Mouse (Mus musculus): ENCODE results near the gene Alyref. TPM values are rescaled to one million over a fixed set of nuclear protein-coding genes. Genes with fewer than 3 reads are reported as not detected.
A peak's percentile ranks its signal among the peaks of the same experiment; 100 is the strongest.

The Alyref gene
- polyA plus RNA-seq, 1 experiment from 2014 or later: 254 TPM

DNA sequence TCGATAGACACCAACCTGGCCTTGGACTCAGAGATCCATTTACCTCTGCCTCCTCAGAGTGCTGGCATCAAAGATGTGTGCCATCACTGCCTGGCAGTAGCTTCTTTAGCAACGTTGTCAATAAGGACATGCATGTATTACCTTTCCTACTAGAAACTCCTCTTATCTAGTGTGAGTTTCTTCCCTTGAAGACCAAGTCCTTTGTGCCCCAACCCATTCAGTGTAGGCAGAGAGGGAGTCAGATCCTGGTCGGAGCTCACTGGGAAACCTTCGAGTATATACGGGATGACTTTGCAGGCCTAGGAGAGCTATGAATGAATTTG lies 23.9 kb downstream of the Alyref start:
- no peaks in the 10 kb centered on the region for H3K27me3 ChIP-seq (ENCODE audit: control insufficient read depth, insufficient read depth, low read length)
- ATAC-seq (ENCODE audit: insufficient number of reproducible peaks, insufficient read depth, low FRiP score, low read depth): no peak
- H3K9ac ChIP-seq (ENCODE audit: low read length): peak overlapping the region; percentile 96
- H3K36me3 ChIP-seq (ENCODE audit: control insufficient read depth, insufficient read depth, low read length): peaks cover 49% of the 10 kb centered on the region
- no peaks in the 10 kb centered on the region for H3K9me3 ChIP-seq (ENCODE audit: control insufficient read depth, low read length)
- H3K27ac ChIP-seq (replicated peaks in 1 of 2; ENCODE audit: control insufficient read depth in 1 of 2, insufficient read depth in 1 of 2, low read depth in 2 of 2, low read length in 2 of 2): peak overlapping the region; percentile 51 to 99
- peak overlapping the region; percentile 8 to 87; a peak in 3 of 4 replicates for H3K4me3 ChIP-seq (ENCODE audit: control insufficient read depth in 1 of 2, insufficient read depth in 1 of 2, low read depth in 1 of 2, low read length in 2 of 2)
- peak overlapping the region; percentile 92 for H3K4me2 ChIP-seq (ENCODE audit: low read length)
- peaks cover 12 to 26% of the 10 kb centered on the region in 2 experiments for H3K4me1 ChIP-seq (ENCODE audit: control insufficient read depth in 2 of 2, insufficient read depth in 2 of 2, low read length in 2 of 2)
- WGBS: 18% methylated on average over 5 of the region's 5 CpGs

DNA sequence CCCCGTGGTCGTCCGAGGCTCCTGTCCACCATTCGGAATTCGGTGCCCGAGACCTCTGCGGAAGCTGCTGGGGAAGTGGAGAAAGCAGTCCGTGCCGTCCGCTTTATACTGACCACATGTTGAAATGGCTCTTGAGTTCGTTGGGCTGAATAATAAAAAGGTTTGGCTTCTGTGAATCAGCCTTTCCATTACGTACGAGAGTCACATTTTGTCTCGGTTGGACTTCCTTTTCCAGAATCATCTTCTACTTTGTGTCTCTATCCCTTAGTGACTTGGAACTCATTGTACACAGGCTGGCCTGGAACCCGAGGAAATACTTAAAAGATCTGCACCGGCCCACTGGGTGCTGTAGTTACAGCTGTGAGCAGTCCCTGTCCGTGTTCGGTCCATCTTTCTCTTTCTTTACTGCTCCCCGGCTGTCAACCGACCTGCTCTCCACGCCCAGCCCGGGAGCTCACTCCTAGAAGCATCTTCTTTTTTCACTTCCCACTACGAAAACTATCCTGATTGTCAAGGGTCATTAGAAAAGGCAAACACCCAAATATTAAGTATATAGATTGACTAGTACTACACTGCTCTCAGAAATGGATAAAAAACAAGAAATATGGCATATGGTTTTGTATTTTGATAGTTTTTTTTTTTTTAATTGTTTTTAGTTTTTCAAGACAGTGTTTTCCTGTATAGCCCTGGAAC lies 24.4 kb downstream of the Alyref start:
- H3K4me1 ChIP-seq (ENCODE audit: control insufficient read depth in 2 of 2, insufficient read depth in 2 of 2, low read length in 2 of 2): peaks cover 9 to 24% of the 10 kb centered on the region in 2 experiments
- peak overlapping the region; percentile 96 to 99 for H3K27ac ChIP-seq (replicated peaks in 1 of 2; ENCODE audit: control insufficient read depth in 1 of 2, insufficient read depth in 1 of 2, low read depth in 2 of 2, low read length in 2 of 2)
- H3K27me3 ChIP-seq (ENCODE audit: control insufficient read depth, insufficient read depth, low read length): no peaks in the 10 kb centered on the region
- H3K4me2 ChIP-seq (ENCODE audit: low read length): peak overlapping the region; percentile 92
- H3K36me3 ChIP-seq (ENCODE audit: control insufficient read depth, insufficient read depth, low read length): peaks cover 49% of the 10 kb centered on the region
- peak overlapping the region; percentile 96 for H3K9ac ChIP-seq (ENCODE audit: low read length)
- peak overlapping the region; percentile 78 to 87 for H3K4me3 ChIP-seq (ENCODE audit: control insufficient read depth in 1 of 2, insufficient read depth in 1 of 2, low read depth in 1 of 2, low read length in 2 of 2)
- ATAC-seq (ENCODE audit: insufficient number of reproducible peaks, insufficient read depth, low FRiP score, low read depth): no peak
- WGBS: under 1% methylated on average over 23 of the region's 23 CpGs
- H3K9me3 ChIP-seq (ENCODE audit: control insufficient read depth, low read length): no peaks in the 10 kb centered on the region

DNA sequence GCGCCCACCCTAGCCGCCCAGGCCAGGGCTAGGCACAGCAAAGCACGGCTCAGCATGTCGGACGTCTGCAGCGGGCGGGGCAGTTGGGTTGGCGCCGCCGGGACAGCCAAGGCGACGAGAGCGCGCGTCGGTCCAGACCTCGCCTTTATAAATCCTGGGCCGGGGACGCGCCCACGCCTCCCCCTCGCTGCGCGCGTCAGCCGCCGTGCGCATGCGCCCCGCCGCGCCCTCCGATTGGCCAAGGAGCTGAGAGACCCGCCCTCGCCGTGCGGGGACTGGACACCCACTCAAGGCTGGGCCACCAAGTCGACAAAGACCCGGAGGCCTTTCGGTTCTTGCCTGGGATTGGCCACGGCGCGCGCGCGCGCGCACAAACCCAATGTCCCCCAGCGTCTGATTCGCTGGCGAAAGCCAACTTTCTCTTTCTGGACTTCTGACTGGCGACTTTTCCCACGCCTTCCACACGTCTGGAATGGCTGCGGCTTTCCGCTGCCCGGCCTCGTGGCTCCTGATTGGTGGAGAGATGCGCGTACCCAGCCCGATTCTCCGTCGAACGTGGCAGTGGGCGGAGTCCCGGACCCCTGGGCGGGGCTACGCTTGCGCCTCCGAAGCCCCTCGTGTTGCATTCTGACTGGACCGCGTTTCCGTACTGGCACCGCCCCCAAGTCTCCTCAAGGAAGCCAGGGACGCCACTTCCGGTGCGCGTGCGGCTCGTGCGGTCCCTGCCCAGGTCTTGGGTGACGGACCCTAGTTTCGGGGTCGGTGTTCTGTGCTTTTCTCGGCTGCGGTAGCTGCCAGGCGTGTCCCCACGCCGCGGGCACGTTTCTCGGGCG lies 25.2 kb downstream of the Alyref start, which contains the start of gene P4hb:
Gene P4hb (minus strand): TSS at position 502 of the 833 bp plus-strand sequence.
- peak; percentile 96 for ATAC-seq (ENCODE audit: insufficient number of reproducible peaks, insufficient read depth, low FRiP score, low read depth)
- WGBS: under 1% methylated on average over 93 of the region's 94 CpGs
- peak within 1 kb of the TSS; percentile 92 for H3K4me2 ChIP-seq (ENCODE audit: low read length)
- peak within 1 kb of the TSS; percentile 87 for H3K4me3 ChIP-seq (ENCODE audit: control insufficient read depth in 1 of 2, insufficient read depth in 1 of 2, low read depth in 1 of 2, low read length in 2 of 2)
- H3K4me1 ChIP-seq (ENCODE audit: control insufficient read depth in 2 of 2, insufficient read depth in 2 of 2, low read length in 2 of 2): peaks cover 9 to 24% of the 10 kb centered on the region in 2 experiments
- H3K36me3 ChIP-seq (ENCODE audit: control insufficient read depth, insufficient read depth, low read length): peaks cover 49% of the 10 kb centered on the region
- peak within 1 kb of the TSS; percentile 96 for H3K9ac ChIP-seq (ENCODE audit: low read length)
- peak within 1 kb of the TSS; percentile 96 to 99 for H3K27ac ChIP-seq (replicated peaks in 1 of 2; ENCODE audit: control insufficient read depth in 1 of 2, insufficient read depth in 1 of 2, low read depth in 2 of 2, low read length in 2 of 2)
- no peaks in the 10 kb centered on the region for H3K27me3 ChIP-seq (ENCODE audit: control insufficient read depth, insufficient read depth, low read length)
- no peaks in the 10 kb centered on the region for H3K9me3 ChIP-seq (ENCODE audit: control insufficient read depth, low read length)

DNA sequence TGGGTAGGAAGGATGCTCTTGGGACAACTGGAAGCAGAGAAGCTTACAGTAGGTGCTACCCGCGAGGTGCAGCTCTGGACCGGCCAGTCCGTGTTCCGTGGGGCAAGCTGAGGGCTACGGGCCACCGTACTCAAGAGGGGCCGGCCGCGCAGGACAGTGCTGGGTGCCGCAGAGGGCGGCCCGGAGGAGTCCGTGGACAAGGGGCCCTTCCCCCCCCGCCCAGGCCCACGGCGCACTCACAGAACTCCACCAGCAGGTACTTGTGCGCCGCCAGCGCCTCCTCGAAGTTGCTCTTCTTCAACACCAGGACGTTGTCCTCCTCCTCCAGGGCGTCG lies 25.8 kb downstream of the Alyref start:
- WGBS: under 1% methylated on average over 24 of the region's 24 CpGs
- H3K9me3 ChIP-seq (ENCODE audit: control insufficient read depth, low read length): no peaks in the 10 kb centered on the region
- peaks cover 49% of the 10 kb centered on the region for H3K36me3 ChIP-seq (ENCODE audit: control insufficient read depth, insufficient read depth, low read length)
- H3K4me2 ChIP-seq (ENCODE audit: low read length): peak overlapping the region; percentile 91
- peak overlapping the region; percentile 87 for H3K4me3 ChIP-seq (ENCODE audit: control insufficient read depth in 1 of 2, insufficient read depth in 1 of 2, low read depth in 1 of 2, low read length in 2 of 2)
- ATAC-seq (ENCODE audit: insufficient number of reproducible peaks, insufficient read depth, low FRiP score, low read depth): peak; percentile 39
- H3K27ac ChIP-seq (replicated peaks in 1 of 2; ENCODE audit: control insufficient read depth in 1 of 2, insufficient read depth in 1 of 2, low read depth in 2 of 2, low read length in 2 of 2): peak overlapping the region; percentile 76 to 99
- H3K4me1 ChIP-seq (ENCODE audit: control insufficient read depth in 2 of 2, insufficient read depth in 2 of 2, low read length in 2 of 2): peaks cover 9 to 24% of the 10 kb centered on the region in 2 experiments
- H3K9ac ChIP-seq (ENCODE audit: low read length): peak overlapping the region; percentile 94
- no peaks in the 10 kb centered on the region for H3K27me3 ChIP-seq (ENCODE audit: control insufficient read depth, insufficient read depth, low read length)

DNA sequence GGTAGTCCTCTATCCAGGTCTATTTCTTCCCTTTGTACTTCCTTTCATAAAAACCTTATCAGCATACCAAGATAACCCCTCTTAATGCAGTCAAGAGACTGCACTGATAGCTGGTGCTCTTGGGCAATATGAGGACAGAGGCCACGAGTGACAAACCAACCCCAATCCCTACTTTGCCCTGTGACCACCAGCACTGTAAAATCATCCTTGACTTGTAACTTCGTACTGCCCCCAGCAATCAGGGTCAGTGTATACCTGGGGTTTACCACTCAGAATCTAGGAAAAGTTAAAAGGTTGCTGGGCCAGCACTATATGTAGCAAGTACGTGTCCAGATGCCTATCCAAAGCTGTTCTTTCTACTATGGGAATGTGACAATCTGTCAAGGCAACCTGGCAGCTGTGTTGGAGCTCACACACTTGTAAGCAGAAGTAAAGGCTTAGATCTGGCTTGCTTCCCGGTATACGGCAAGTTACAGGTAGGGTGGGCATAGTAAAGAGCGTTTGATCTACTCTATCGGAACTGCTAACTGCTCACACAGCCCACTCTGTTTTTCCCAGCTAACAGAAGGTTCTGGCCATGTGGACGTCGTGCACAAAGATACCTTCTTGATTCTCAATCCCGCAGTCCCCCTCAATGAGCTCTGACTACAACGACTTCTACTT lies 26.3 kb downstream of the Alyref start:
- Histone ChIP-seq H3K27me3 (ENCODE audit: control insufficient read depth, insufficient read depth, low read length) (no peaks in the 10 kb centered on the region), H3K36me3 (ENCODE audit: control insufficient read depth, insufficient read depth, low read length) (peaks cover 49% of the 10 kb centered on the region), H3K4me2 (ENCODE audit: low read length) (peak overlapping the region; percentile 91), H3K27ac (replicated peaks in 1 of 2; ENCODE audit: control insufficient read depth in 1 of 2, insufficient read depth in 1 of 2, low read depth in 2 of 2, low read length in 2 of 2) (peak overlapping the region; percentile 76 to 99; a peak in 3 of 4 replicates), H3K9me3 (ENCODE audit: control insufficient read depth, low read length) (no peaks in the 10 kb centered on the region), H3K9ac (ENCODE audit: low read length) (peak overlapping the region; percentile 94), H3K4me3 (ENCODE audit: control insufficient read depth in 1 of 2, insufficient read depth in 1 of 2, low read depth in 1 of 2, low read length in 2 of 2) (peak overlapping the region; percentile 87), H3K4me1 (ENCODE audit: control insufficient read depth in 2 of 2, insufficient read depth in 2 of 2, low read length in 2 of 2) (peaks cover 9 to 24% of the 10 kb centered on the region in 2 experiments)
- 5% methylated on average over 11 of the region's 11 CpGs for WGBS
- ATAC-seq (ENCODE audit: insufficient number of reproducible peaks, insufficient read depth, low FRiP score, low read depth): no peak

DNA sequence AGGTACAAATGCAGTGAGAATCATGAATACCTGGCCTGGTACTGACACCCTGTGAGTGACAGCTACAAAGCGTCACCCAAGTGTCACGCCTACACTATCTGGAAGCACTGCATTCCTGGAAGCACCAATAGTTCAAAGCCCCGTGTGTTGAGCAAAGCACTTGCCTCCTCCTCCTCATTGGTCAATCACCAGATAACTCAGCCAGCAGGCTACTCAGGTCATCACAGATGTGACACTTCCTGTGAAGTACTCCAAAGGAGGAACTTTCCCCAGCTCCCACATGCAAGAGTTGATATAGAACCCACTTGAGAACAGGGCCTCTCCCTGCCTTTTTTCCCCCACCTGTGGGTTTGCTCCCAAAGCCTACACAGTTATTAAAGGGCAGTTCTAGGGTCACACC lies 27.0 kb downstream of the Alyref start:
- peak overlapping the region; percentile 91 for H3K4me2 ChIP-seq (ENCODE audit: low read length)
- 41% methylated on average over 3 of the region's 3 CpGs for WGBS
- H3K27ac ChIP-seq (replicated peaks in 1 of 2; ENCODE audit: control insufficient read depth in 1 of 2, insufficient read depth in 1 of 2, low read depth in 2 of 2, low read length in 2 of 2): no peak overlapping the region
- peak overlapping the region; percentile 94 for H3K9ac ChIP-seq (ENCODE audit: low read length)
- peaks cover 9 to 24% of the 10 kb centered on the region in 2 experiments for H3K4me1 ChIP-seq (ENCODE audit: control insufficient read depth in 2 of 2, insufficient read depth in 2 of 2, low read length in 2 of 2)
- peak overlapping the region; percentile 87; a peak in 2 of 4 replicates for H3K4me3 ChIP-seq (ENCODE audit: control insufficient read depth in 1 of 2, insufficient read depth in 1 of 2, low read depth in 1 of 2, low read length in 2 of 2)
- no peaks in the 10 kb centered on the region for H3K9me3 ChIP-seq (ENCODE audit: control insufficient read depth, low read length)
- no peaks in the 10 kb centered on the region for H3K27me3 ChIP-seq (ENCODE audit: control insufficient read depth, insufficient read depth, low read length)
- H3K36me3 ChIP-seq (ENCODE audit: control insufficient read depth, insufficient read depth, low read length): peaks cover 56% of the 10 kb centered on the region
- no peak for ATAC-seq (ENCODE audit: insufficient number of reproducible peaks, insufficient read depth, low FRiP score, low read depth)

DNA sequence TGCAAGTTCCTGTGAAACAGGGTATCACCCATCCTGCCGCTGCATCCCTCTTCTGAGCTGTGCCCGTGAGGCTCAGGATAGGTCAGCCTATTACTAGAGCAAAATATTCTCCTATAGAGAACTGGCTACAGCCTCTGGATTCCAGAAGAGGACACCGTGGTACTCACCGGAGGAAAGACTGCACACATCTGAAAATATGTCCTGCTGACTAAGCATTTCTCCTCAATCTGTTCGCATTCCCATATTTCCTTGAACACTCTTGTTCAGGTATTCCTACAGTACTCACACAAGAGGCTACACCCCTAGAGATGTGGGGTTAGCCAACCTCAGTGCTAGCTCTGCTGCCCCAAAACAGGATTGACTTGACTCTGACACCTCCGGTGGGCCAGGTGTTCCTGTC lies 29.8 kb downstream of the Alyref start:
- H3K9me3 ChIP-seq (ENCODE audit: control insufficient read depth, low read length): no peaks in the 10 kb centered on the region
- no peak overlapping the region for H3K4me3 ChIP-seq (ENCODE audit: control insufficient read depth in 1 of 2, insufficient read depth in 1 of 2, low read depth in 1 of 2, low read length in 2 of 2)
- ATAC-seq (ENCODE audit: insufficient number of reproducible peaks, insufficient read depth, low FRiP score, low read depth): no peak
- no peaks in the 10 kb centered on the region for H3K27me3 ChIP-seq (ENCODE audit: control insufficient read depth, insufficient read depth, low read length)
- no peak overlapping the region for H3K4me2 ChIP-seq (ENCODE audit: low read length)
- peaks cover 6 to 12% of the 10 kb centered on the region in 2 experiments for H3K4me1 ChIP-seq (ENCODE audit: control insufficient read depth in 2 of 2, insufficient read depth in 2 of 2, low read length in 2 of 2)
- H3K27ac ChIP-seq (replicated peaks in 1 of 2; ENCODE audit: control insufficient read depth in 1 of 2, insufficient read depth in 1 of 2, low read depth in 2 of 2, low read length in 2 of 2): no peak overlapping the region
- WGBS: 89% methylated on average over 6 of the region's 6 CpGs
- no peak overlapping the region for H3K9ac ChIP-seq (ENCODE audit: low read length)
- H3K36me3 ChIP-seq (ENCODE audit: control insufficient read depth, insufficient read depth, low read length): peaks cover 84% of the 10 kb centered on the region
